In the genomic region with DNA sequence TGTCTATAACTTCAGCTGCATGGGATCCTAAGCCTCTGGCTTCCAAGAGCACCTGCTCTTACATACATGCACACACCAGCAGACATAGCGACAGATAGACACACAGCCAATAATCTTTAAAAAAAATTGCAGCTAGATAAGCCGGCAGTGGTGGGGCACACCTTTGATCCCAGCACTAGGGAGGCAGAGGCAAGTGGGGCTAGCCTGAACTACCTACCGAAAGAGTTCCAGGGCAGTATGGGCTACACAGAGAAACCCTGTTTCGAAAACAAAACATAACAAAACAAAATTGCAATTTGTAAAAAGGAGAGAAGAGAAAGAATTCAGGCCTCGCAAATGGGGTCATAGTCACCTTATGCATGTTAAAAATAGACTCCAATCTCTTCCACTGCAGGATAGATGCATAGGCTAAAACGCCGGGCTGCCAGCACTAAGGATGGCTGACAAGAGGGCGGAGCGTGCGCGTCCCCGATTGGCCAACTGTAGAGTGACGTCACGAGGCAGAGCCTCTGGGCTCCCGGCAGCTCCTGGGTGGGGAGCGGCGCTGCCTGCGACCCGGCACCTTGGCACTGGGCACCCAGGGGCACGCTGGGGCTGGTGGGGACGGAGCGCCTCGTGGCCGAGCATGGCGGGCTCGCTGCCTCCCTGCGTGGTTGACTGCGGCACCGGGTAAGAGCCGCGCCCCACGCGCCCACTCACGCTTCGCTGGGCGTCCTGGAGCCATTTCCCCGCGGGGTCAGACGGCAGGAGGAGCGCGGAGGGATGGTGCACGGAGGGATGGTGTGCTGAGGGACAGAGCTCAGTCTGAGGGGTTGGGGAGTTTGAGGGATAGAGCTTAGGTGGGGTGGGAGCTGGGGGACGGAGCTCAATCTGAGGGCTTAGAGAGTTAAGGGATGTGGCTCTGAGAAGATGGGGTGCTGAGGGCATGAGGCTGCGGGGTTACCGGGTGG, we compare ENCODE assay signal across 8 mouse cellular contexts. TPM values are rescaled to one million over a fixed set of nuclear protein-coding genes. Genes with fewer than 3 reads are reported as not detected.
DNase-seq lines count a peak whose midpoint lies in the region; ATAC-seq lines count a peak whose summit lies in the region.

Gene Actr3b (plus strand): TSS at position 538 of the 950 bp plus-strand sequence.

- WGBS in intestine, embryonic 14.5 days = 3% methylated on average over 45 of the region's 45 CpGs

- H3K27me3 ChIP-seq in intestine, embryonic 14.5 days (replicated peaks; ENCODE audit: control insufficient read depth, insufficient read depth, low read length) = 0 out of 2 replicates have a peak, but pooled peaks cover 6% of the 10 kb centered on the region

- peak within 1 kb of the TSS; percentile 93 for H3K4me2 ChIP-seq in intestine, embryonic 14.5 days (ENCODE audit: low read length)

- H3K9me3 ChIP-seq in intestine, embryonic 14.5 days (ENCODE audit: control insufficient read depth, low read length) = no peaks in the 10 kb centered on the region

- no peak within 1 kb of the TSS for H3K27ac ChIP-seq in intestine, embryonic 14.5 days (ENCODE audit: low read depth)

- peak within 1 kb of the TSS; percentile 54 for H3K9ac ChIP-seq in intestine, embryonic 14.5 days (ENCODE audit: low read length)

- H3K4me1 ChIP-seq in intestine, embryonic 14.5 days (replicated peaks; ENCODE audit: control insufficient read depth, insufficient read depth, low read length) = 0 out of 2 replicates have a peak, but pooled peaks cover 1% of the 10 kb centered on the region

- peak within 1 kb of the TSS; percentile 77 for H3K4me3 ChIP-seq in intestine, embryonic 14.5 days (ENCODE audit: low read depth, low read length)

- peak; percentile 78 to 83 for DNase-seq in adrenal gland, adult 18-20 months (ENCODE audit: low spot score in 2 of 2)
- peak; percentile 92 for DNase-seq in embryo, embryonic 10.5 days (ENCODE audit: low spot score)
- DNase-seq in gastrocnemius, postnatal 25 days = peak; percentile 79
- peak; percentile 88 for DNase-seq in intestine, embryonic 14.5 days (ENCODE audit: low spot score)
- DNase-seq in left cerebral cortex, postnatal 10 days (ENCODE audit: extremely low spot score in 1 of 2, low spot score in 2 of 2) = peak; percentile 93
- peak; percentile 96 to 97 for DNase-seq in right cerebral cortex, postnatal 10 days (ENCODE audit: low spot score in 2 of 2)
- DNase-seq in urinary bladder, postnatal 14 days (ENCODE audit: low spot score) = peak; percentile 85

- ATAC-seq in intestine, embryonic 14.5 days (replicated peaks; ENCODE audit: low FRiP score, low TSS enrichment, low read depth) = peak; percentile 96
- peak; percentile 96 for ATAC-seq in megakaryocyte progenitor cell, adult 5-6 weeks (replicated peaks; ENCODE audit: poor library complexity)

- intact Hi-C loops in left cerebral cortex, postnatal 10 days (cut with DNase I) = loop anchor here (5.0 to 10.0 kb wide), 2 partner anchors 43 to 335 kb away; no protein-coding TSS in a partner anchor

- no peaks in the 10 kb centered on the region for H3K36me3 ChIP-seq in intestine, embryonic 14.5 days (ENCODE audit: control insufficient read depth, insufficient read depth, low read length)

RNA-seq across cellular contexts. Expression of gene Actr3b, which starts in this region (rescaled TPM):
- 10 to 100 TPM in 1 of 2 experiments, 1 to 10 TPM in 1; 5.7 to 11.3 TPM for total RNA-seq in adrenal gland, adult 18-20 months (2021)
- total RNA-seq in gastrocnemius, postnatal 25 days (2021) = 1 to 10 TPM in 1 of 2 experiments, under 1 TPM in 1; 0.67 to 1.8 TPM
- 3.5 and 3.6 TPM in 2 replicates for polyA plus RNA-seq in intestine, embryonic 14.5 days (2014; fragmentation: Nextera tagmentation; extraction: Ambion mirVana)
- 100 to 1,000 TPM; 214 to 216 TPM for total RNA-seq in left cerebral cortex, postnatal 10 days (2021)
- total RNA-seq in megakaryocyte progenitor cell, adult 5-6 weeks (2015) = 0.78 TPM in 1 of 2 replicates, not detected in the other
- 0.14 and 0.54 TPM in 2 replicates for total RNA-seq in megakaryocyte progenitor cell, adult 5-6 weeks (2017)

Comparison
In these comparisons a context has a peak if more than half of its experiments do, and no peak if none do; other contexts are left out.
1. RNA of gene Actr3b (total RNA-seq): 214 to 216 TPM in left cerebral cortex, postnatal 10 days; 5.7 to 11.3 TPM in adrenal gland, adult 18-20 months, 0.67 to 1.8 TPM in gastrocnemius, postnatal 25 days and 0.14 to 0.78 TPM in megakaryocyte progenitor cell, adult 5-6 weeks; every median in the first group is over 10 times any median in the second.
2. Peak in ATAC-seq in megakaryocyte progenitor cell, adult 5-6 weeks; RNA of the gene not detected or under 1 TPM.
3. Peak in every context shown above with its lines, with median percentiles within 50 percentile points of each other: DNase-seq.